Mouse (Mus musculus) CH12F3 (cell line): Measurements from ENCODE around the gene Ccdc182.

Experiments used
- in situ Hi-C: fragments of 300-500 bp; cut with MboI; formaldehyde crosslinking; loops from 2 replicates; pipeline ENCODE4 v1.14.3; 2020; ENCODE audit warnings: low sequenced_read_pairs

Ccdc182 gene

GRCm38 (mm10) chr11:88293631-88294393 lies at the start of gene Ccdc182:
Gene Ccdc182, plus strand, starts transcription at chr11:88294058.
- in situ Hi-C loops: no loop called here

GRCm38 (mm10) chr11:88245581-88246170 lies 48.2 kb upstream of the Ccdc182 start:
- in situ Hi-C loops: no loop called here

DNA sequence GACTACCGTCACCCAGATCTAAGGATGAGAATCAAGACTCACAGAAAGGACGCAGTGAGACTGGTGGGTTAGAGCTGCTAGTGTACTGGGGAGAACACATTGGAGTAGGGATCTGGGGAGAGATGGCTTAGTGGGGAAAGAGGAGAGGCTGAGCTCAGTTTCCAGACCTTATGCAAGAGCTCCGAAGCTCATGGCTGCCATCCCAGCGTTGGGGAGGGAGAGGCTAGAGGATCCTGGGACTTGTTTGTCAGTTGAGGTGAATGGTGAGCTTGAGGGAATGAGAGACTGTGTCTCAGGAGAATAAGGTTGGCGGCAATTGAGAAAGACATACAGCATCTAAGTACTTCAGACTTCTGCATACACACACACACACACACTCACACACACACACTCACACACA lies 45.2 kb upstream of the Ccdc182 start:
- in situ Hi-C loops: no loop called here

DNA sequence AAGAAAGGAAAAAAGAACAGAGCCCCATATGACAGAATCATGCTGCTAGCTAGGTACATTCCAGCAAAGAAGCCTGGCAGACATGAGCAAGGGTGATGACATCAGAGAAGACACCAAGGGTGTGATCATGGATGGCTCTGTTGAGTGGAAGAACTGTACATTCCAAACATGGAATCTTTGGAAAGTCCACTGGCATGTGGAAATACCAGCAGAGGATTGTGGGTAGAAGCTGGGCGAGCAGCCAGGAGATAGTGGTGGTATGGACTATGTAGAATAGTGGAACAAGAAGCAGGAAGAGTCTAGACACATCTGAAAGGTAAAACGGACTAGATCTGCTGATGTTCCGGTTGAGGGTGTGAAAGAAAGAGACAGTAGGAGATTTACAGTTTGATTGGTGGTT lies 43.3 kb upstream of the Ccdc182 start:
- in situ Hi-C loops: loop anchor here (25.0 kb wide), 1 partner anchor 562 kb away; no protein-coding TSS in a partner anchor

- in situ Hi-C loops: loop anchor here (25.0 kb wide), 1 partner anchor 561 kb away; no protein-coding TSS in a partner anchor
Measured at GRCm38 (mm10) chr11:88251295-88251694, 42.6 kb upstream of the Ccdc182 start.

DNA sequence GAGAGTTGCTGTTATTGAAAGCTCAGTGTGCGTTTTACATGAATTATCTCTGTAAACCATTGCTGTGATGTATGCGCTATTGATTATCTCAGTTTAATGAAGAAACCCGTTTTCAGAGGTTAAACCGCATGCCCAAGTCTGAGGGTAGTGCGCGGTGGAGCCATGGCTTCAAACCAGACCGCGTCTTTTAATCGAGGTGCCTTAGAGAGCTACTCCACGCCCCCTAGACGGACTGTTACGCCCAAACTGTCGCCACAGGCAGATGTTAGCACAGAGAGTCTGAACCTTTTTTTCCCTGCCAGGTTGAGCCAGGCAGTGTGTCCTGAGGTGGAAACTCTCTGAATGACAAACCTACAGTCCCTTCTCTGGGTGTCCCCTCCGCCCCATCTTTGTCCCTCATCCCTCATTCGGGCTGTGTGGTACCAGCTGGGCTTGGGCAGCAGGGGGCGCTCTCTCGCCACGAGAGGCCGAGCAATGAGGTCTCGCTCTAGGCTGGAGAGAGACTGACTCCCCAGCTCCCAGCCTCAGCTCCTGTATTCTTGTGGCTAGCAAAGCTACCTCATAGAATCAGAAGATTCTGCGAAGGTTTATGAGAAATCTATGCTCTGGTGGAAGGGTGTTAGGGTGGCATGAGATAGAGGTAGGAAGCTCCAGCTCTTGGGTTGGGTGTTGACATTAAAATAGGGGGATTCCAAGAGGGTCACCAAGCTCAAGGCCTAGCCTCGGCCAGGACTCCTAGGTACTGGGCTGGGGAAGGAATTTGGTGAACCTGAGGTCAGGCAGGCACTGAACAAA lies 41.7 kb upstream of the Ccdc182 start:
- in situ Hi-C loops: loop anchor here (25.0 kb wide), 1 partner anchor 560 kb away; no protein-coding TSS in a partner anchor

- in situ Hi-C loops: loop anchor here (25.0 kb wide), 1 partner anchor 559 kb away; no protein-coding TSS in a partner anchor
Measured at GRCm38 (mm10) chr11:88252767-88253513, 40.9 kb upstream of the Ccdc182 start.

GRCm38 (mm10) chr11:88253514-88254167 lies 40.2 kb upstream of the Ccdc182 start:
- in situ Hi-C loops: loop anchor here (25.0 kb wide), 1 partner anchor 559 kb away; no protein-coding TSS in a partner anchor

GRCm38 (mm10) chr11:88257700-88258099 lies 36.2 kb upstream of the Ccdc182 start:
- in situ Hi-C loops: loop anchor here (25.0 kb wide), 1 partner anchor 555 kb away; no protein-coding TSS in a partner anchor

DNA sequence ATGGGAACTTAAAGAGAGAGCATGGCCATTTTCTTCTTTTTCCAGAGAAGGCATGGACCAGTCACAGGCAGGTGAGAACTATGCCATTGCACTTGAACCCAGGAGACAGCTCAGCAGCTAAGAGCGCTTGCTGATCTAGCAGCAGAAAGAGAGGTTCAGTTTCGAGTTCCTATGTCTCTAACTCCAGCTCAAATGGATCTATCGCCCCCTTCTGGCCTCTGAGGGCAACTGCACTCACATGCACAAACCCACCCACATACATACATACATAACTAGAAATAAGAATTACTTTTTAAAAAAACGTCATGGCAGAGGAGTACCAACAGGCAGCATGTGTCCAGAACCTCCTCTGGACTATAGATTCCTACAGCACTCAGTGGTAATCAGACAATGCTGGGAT lies 35.6 kb upstream of the Ccdc182 start:
- in situ Hi-C loops: loop anchor here (25.0 kb wide), 1 partner anchor 554 kb away; no protein-coding TSS in a partner anchor

DNA sequence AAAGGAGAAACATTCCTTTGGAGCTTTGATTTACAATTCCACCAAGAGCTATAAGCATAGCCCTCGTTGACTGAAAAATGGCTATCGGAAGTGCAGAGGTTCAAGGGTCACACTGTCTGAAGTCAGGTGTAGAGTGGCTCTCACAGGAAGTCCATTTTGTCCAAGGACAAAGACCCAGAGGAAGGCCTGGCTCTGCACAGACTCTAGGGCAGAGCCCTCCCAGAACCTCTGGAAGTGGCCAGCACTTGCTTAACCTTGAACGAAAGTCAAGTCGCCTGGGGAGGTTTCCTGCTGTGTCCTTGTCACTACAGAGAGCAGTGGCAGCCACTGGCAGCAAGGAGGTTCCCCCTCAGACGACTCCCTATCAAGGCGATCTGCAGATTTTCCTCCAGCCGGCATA lies 33.4 kb upstream of the Ccdc182 start:
- in situ Hi-C loops: loop anchor here (25.0 kb wide), 1 partner anchor 552 kb away; no protein-coding TSS in a partner anchor

GRCm38 (mm10) chr11:88264889-88265288 lies 29.0 kb upstream of the Ccdc182 start:
- in situ Hi-C loops: loop anchor here (25.0 kb wide), 1 partner anchor 547 kb away; no protein-coding TSS in a partner anchor

DNA sequence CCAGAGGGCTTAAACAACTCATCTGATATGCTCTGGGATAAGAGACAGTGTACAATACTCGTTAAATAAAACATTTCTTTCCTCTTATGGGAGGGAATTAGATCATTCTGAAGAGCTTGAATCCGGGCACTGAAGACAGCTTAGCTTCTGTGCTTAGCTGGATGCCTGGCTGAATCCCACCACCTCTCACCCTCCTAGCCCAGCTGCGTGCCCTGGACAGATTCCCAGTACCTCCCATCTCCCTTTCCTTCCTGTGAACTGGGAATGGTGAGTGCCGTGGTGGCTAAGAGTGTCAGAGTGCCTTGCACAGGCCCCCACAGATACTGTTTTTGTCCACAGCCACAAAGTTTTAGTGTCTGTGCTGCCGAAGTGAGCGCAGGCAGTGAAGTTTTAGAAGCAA lies 27.5 kb upstream of the Ccdc182 start:
- in situ Hi-C loops: loop anchor here (25.0 kb wide), 1 partner anchor 546 kb away; no protein-coding TSS in a partner anchor

- in situ Hi-C loops: loop anchor here (25.0 kb wide), 1 partner anchor 540 kb away; no protein-coding TSS in a partner anchor
Measured at GRCm38 (mm10) chr11:88271870-88272269, 22.0 kb upstream of the Ccdc182 start.

DNA sequence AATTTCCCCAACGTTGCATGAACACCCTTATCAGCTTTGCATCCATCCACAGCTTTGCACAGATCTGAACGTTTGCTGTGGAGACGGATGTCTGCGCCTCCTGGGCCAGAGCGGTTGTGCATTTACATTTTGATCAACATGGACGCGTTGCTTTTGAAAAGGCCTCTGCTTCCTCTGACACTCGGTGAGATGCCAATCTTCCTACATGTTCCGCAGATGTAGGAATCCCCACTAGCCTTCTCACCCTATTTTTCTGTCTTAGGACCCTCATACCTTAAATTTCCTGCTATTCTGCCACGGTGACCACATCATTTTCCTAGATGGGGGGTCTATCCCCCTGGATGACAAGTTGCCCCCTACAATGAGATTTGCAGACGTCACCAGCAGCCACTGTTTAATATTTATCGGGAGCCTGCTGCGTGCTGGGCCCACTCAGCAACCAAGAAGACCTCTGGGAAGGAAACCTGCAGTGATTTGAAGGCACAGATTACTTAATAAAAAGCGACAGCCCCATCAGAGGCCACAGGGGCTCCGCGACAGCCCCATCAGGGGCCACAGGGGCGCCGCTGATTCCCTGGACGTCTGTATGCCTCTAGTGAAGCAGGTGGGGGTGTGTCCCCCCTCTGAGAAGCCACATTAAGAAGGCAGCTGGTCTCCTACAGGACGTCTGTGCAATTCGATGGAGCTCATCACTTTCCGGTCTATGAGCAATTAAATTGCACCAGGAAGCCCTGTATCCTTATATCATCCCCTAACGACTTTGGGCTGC lies 19.6 kb upstream of the Ccdc182 start:
- in situ Hi-C loops: loop anchor here (25.0 kb wide), 1 partner anchor 538 kb away; no protein-coding TSS in a partner anchor

DNA sequence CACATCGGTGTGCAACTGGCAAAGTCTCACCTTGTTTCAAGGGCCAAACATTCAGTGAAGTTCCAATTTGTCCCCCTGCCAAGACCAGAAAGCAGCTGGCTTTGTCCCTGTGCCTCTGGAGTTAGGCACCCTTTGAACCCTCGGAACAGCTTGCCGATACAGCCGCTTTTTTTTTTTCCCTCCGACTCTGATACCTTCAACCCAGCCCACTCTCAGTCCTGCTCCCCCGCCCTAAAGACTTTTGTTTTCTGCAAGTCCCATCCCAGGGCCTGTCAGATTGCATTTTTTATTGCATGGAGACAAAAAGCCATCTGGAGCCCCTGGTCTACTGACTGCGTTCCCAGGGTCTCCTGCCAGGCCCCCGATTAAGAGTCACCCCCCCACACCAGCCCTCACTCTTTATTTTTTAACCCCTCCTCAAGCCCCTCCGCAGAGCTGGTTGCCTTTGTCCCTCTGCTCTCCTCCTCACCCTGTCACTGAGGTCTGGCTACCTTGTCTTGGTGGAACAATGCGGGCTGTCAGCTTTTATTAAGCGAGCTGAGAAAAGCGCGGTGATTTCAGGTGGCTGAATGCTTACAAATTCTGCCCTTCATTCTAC lies 18.9 kb upstream of the Ccdc182 start:
- in situ Hi-C loops: loop anchor here (25.0 kb wide), 1 partner anchor 537 kb away; no protein-coding TSS in a partner anchor

DNA sequence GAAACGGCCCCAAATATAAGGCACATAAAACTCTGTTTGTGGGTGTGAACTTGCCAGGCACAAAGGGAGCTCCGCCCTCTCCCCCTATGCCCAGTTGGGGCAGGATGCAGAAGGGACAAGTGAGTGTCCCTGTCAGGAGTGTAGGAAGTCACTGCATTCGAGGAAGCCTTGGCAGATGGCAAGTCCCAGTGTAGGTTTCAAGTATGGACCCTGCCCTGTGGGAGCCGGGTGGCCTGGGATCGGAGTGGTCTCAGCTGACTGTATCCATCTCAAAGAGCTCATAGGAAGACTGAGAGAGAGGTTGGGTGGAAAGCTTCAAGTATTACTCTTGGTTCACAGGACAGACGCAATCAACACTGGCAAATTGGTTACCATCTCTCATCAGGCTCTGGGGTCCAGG lies 17.9 kb upstream of the Ccdc182 start:
- in situ Hi-C loops: no loop called here

- in situ Hi-C loops: no loop called here
Measured at GRCm38 (mm10) chr11:88276534-88277308, 17.1 kb upstream of the Ccdc182 start.
